Mouse (Mus musculus) heart, embryonic 12.5 days (tissue): Measurements from ENCODE around the gene Dlec1. TPM values are rescaled to one million over a fixed set of nuclear protein-coding genes. Genes with fewer than 3 reads are reported as not detected.
A peak's percentile ranks its signal among the peaks of the same experiment; 100 is the strongest.

Source experiments
- ATAC-seq: fragments of 200-750 bp; cut with Nextera tagmentation; 2 replicates; pipeline ENCODE4 v1.8.0; 2017; ENCODE audit warnings: moderate TSS enrichment, moderate library complexity; ENCODE audit not compliant: insufficient number of reproducible peaks, low FRiP score
- H3K27ac ChIP-seq: fragments of 300-500 bp; sonication (generic); 2 replicates; pipeline ENCODE4 v1.5.1; 2016; ENCODE audit warnings: mild to moderate bottlenecking, moderate library complexity; ENCODE audit not compliant: poor library complexity, severe bottlenecking
- H3K27me3 ChIP-seq: fragments of 300-500 bp; sonication (generic); replicated peaks from 2 replicates; pipeline ENCODE4 v1.6.1; 2016; ENCODE audit warnings: mild to moderate bottlenecking, moderate library complexity
- H3K36me3 ChIP-seq: fragments of 300-500 bp; sonication (generic); 2 replicates; pipeline ENCODE4 v1.6.1; 2016; ENCODE audit warnings: mild to moderate bottlenecking, moderate library complexity
- H3K4me1 ChIP-seq: fragments of 300-500 bp; sonication (generic); replicated peaks from 2 replicates; pipeline ENCODE4 v1.6.1; 2016; ENCODE audit warnings: mild to moderate bottlenecking
- H3K4me2 ChIP-seq: fragments of 300-500 bp; sonication (generic); 2 replicates; pipeline ENCODE4 v1.6.1; 2016; ENCODE audit warnings: mild to moderate bottlenecking, moderate library complexity
- H3K4me3 ChIP-seq: fragments of 300-500 bp; sonication (generic); 2 replicates; pipeline ENCODE4 v1.5.1; 2016; ENCODE audit warnings: mild to moderate bottlenecking
- H3K9ac ChIP-seq: fragments of 300-500 bp; sonication (generic); 2 replicates; pipeline ENCODE4 v1.6.1; 2016; ENCODE audit warnings: mild to moderate bottlenecking, moderate library complexity
- H3K9me3 ChIP-seq: fragments of 300-500 bp; sonication (generic); replicated peaks from 2 replicates; pipeline ENCODE4 v1.6.1; 2016; ENCODE audit warnings: mild to moderate bottlenecking, moderate library complexity
- WGBS: fragments of 180-500 bp; shearing (Covaris S2); methylation state at CpG from one replicate; pipeline ENCODE4 v1.1.7; 2016; 5-methylcytosine and 5-hydroxymethylcytosine counted together
- polyA plus RNA-seq: library from polyadenylated mRNA; unstranded; fragments of >200 nt; fragmentation: Nextera tagmentation; extraction: Ambion mirVana; gene quantifications from 2 replicates; pipeline ENCODE4 v1.2.1, GENCODE M21; 2016

The Dlec1 gene
- polyA plus RNA-seq, 1 experiment from 2014 or later, result 0.49 TPM

DNA sequence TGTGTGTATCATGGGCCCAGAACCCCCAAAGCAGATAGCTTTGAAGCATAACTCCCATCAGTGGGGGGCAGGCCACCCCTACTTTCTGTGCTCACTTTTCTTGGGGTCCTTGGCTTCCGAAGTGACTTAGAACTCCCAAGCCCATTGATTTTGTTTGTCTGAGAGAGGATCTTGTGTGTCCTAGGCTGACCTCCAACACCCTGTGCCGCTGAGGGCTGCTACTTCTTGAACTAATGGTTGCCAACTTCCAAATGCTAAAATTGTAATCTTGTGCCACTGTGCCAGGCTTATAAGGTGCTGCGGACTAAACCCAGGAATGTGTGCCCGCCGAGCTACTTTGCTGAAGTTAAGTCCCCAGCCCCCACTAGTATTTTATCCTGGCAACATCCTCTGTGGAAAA lies 11.8 kb upstream of the Dlec1 start:
- Histone ChIP-seq H3K4me2 (no peak overlapping the region), H3K9ac (no peak overlapping the region), H3K36me3 (no peaks in the 10 kb centered on the region), H3K4me1 (peaks cover 56% of the 10 kb centered on the region), H3K27me3 (0 out of 2 replicates have a peak, but pooled peaks cover 6% of the 10 kb centered on the region), H3K9me3 (no peaks in the 10 kb centered on the region), H3K4me3 (no peak overlapping the region), H3K27ac (no peak overlapping the region)
- 88% methylated on average over 5 of the region's 5 CpGs for WGBS
- no peak for ATAC-seq

DNA sequence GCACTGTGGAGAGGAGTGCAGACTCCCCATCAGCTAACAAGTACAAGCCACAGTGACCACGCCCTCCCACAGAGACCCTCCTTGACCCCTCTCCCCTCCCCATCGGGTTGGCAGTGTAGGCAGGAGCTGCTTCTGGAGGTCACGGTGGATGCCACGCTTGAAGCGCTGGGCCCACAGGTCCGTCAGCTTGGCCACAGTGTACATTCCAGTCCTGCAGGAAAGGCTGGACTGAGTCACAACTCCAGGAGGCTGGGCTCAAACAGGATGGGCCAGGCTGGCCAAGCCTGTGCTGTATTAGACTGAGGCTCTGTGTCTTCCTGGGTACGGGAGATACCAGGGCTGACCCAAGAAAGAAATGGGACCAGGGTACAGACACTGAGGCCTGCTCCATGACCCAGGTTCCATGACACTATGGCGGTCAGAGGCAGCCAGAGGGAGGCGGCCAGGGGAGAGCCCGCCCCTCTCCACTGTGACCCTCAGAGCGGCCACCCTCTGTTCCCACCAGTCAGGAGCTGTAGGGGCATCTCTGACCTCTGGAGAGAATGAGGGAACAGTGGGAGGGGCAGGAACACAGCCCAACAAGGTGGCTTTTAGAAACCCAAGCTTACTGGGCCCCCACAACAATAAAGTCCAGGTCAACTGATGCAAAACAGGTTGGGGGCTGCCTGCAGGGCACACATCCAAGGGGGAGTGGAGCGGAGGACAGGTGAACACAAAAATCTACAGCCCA lies 10.5 kb upstream of the Dlec1 start:
- H3K9me3 ChIP-seq, result no peaks in the 10 kb centered on the region
- peaks cover 43% of the 10 kb centered on the region for H3K4me1 ChIP-seq
- H3K36me3 ChIP-seq, result no peaks in the 10 kb centered on the region
- no peak overlapping the region for H3K27ac ChIP-seq
- peak overlapping the region; percentile 66; the same call in 1 of the 2 replicates for H3K4me3 ChIP-seq
- H3K27me3 ChIP-seq, result 0 out of 2 replicates have a peak, but pooled peaks cover 10% of the 10 kb centered on the region
- H3K9ac ChIP-seq, result no peak overlapping the region; the same call in 1 of the 2 replicates
- 69% methylated on average over 11 of the region's 12 CpGs for WGBS
- H3K4me2 ChIP-seq, result peak overlapping the region; percentile 95
- ATAC-seq, result no peak

DNA sequence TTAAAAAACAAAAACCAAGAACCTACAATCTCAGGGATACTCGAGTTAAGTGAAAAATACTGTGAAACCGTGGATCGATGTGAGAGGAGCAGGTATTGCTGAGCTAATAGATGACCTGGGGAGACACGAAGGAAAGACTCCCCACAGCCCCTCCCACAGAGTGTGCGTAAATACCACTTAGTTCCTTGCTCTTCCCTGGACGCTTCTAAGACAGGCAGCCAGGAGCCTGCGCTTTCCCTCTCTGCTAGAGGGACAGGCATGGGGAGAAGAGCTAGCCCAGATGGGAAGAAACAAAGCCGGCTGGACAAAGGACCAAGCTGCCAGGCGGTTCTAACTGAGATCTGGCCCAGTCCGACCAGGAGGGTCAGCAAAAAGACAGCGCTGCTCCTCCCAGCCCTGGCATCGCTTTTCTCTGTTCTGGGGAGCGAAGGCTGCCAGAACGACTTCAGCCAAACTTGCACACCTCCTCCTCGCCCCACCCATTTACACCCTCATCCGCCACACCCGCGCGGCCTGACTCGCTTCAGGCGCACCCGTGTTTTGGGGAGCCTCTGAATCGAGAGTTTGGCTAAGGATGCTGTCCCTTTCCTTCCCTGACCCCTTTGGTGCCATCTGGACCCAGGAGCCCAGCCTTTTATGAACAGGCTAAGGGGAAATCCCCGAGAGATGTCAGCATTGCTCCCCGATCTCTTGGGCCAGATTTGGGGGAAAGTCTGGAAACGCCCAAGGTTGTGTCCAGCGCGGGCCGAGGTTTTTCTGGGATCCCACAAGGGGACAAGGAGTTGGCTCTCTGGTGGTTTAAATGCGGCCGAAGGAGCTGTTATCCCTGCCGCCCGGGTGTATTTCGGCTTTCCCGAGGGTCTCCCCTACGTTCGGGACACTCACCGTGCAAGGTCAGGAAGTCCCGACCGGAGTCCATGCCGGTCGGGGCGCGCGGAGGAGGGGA lies 9.5 kb upstream of the Dlec1 start:
- H3K4me3 ChIP-seq, result peak overlapping the region; percentile 66
- no peaks in the 10 kb centered on the region for H3K36me3 ChIP-seq
- peak overlapping the region; percentile 95 for H3K4me2 ChIP-seq
- 0 out of 2 replicates have a peak, but pooled peaks cover 10% of the 10 kb centered on the region for H3K27me3 ChIP-seq
- peaks cover 35% of the 10 kb centered on the region for H3K4me1 ChIP-seq
- H3K9ac ChIP-seq, result peak overlapping the region; percentile 71
- no peak for ATAC-seq
- 4% methylated on average over 45 of the region's 45 CpGs for WGBS
- no peak overlapping the region for H3K27ac ChIP-seq
- no peaks in the 10 kb centered on the region for H3K9me3 ChIP-seq

DNA sequence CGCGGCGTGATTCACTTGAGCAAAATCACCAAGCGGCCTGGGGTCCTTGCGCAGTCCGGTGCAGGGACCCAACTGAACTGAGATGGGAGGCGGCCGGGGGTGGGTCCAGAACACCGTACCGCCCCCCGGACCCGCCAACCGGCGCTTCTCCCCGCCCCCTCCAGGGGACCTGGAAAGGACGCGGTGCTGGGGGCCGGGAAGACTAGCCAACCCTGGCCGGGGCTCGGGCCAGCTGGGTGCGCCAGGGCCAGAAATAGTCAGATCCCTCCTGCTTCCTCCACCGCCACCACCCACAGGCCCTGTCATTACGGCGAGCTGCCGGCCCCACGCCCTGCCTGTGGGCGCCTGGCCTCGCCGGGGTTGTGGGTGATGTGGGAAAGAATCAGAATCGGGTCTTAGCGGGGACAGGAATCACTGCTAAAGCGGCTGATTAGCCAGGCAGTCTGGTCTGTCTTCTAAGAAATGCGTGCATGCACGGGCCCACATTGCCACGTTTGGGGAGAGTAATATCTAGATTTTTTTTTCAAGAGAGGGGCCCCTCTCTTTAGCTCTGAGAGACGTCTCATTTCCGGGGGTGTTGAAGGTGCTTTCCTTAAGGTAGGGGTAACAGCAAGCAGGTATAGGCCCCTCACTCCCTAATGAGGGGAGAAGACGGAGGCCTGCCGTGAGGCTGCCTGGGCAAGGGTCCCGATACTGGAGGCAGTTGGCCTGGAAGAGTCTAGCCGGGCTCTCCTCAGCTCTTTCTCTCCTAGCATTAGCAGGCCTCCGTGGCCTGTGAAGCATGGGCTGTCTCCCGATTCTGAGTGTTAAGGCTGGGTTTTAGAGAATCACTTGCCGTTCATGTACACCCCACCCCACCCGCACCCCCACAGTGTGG lies 8.6 kb upstream of the Dlec1 start, which contains the start of gene Plcd1:
TSS of gene Plcd1 (minus strand) at position 84 of the 877 bp plus-strand sequence.
- ATAC-seq, result peak; percentile 85
- Histone ChIP-seq H3K4me1 (peaks cover 32% of the 10 kb centered on the region), H3K4me2 (peak within 1 kb of the TSS; percentile 95)

DNA sequence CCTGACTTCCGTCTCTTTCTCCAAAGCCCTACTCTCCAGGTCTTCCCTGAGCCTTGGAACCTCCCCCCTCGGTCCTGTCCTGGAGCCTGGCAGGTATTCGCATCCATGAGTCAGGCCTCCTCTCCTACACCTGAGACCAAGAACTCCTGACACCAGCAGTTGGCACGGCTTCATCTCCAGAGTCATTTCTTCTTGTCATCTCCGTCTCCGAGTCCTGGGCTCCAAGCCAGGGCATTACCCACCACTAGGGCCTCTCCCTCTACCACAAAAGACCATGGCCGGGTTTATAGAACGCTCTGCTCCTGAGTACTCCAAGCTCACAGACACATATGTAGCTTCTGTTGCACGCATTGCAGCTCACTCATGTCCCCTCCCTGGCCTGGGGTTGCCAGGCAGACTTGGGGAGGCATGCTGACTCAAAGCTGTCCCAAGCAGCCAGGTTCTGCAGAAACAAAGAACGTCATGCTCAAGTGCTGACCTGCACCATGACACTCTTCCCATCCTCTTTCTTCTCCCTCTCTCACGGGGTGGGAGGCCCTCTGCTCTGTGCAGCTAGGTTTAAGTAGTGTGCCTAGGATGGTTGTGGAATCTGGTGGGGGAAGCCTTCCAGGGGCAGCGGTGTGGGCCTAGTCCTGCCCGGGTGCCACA lies 7.7 kb upstream of the Dlec1 start:
- Histone ChIP-seq H3K9me3 (no peaks in the 10 kb centered on the region), H3K4me2 (no peak overlapping the region), H3K4me1 (peaks cover 32% of the 10 kb centered on the region), H3K27ac (no peak overlapping the region), H3K9ac (no peak overlapping the region; the same call in 1 of the 2 replicates), H3K4me3 (no peak overlapping the region), H3K27me3 (0 out of 2 replicates have a peak, but pooled peaks cover 10% of the 10 kb centered on the region), H3K36me3 (no peaks in the 10 kb centered on the region)
- ATAC-seq, result no peak
- 66% methylated on average over 13 of the region's 13 CpGs for WGBS

More for the DNA sequence above, 8.6 kb upstream of the Dlec1 start, which contains the start of gene Plcd1:
- peak within 1 kb of the TSS; percentile 65 for H3K27ac ChIP-seq
- 0 out of 2 replicates have a peak, but pooled peaks cover 10% of the 10 kb centered on the region for H3K27me3 ChIP-seq
- H3K4me3 ChIP-seq, result peak within 1 kb of the TSS; percentile 66
- no peaks in the 10 kb centered on the region for H3K9me3 ChIP-seq
- H3K9ac ChIP-seq, result peak within 1 kb of the TSS; percentile 71
- WGBS, result 10% methylated on average over 45 of the region's 45 CpGs
- H3K36me3 ChIP-seq, result no peaks in the 10 kb centered on the region

DNA sequence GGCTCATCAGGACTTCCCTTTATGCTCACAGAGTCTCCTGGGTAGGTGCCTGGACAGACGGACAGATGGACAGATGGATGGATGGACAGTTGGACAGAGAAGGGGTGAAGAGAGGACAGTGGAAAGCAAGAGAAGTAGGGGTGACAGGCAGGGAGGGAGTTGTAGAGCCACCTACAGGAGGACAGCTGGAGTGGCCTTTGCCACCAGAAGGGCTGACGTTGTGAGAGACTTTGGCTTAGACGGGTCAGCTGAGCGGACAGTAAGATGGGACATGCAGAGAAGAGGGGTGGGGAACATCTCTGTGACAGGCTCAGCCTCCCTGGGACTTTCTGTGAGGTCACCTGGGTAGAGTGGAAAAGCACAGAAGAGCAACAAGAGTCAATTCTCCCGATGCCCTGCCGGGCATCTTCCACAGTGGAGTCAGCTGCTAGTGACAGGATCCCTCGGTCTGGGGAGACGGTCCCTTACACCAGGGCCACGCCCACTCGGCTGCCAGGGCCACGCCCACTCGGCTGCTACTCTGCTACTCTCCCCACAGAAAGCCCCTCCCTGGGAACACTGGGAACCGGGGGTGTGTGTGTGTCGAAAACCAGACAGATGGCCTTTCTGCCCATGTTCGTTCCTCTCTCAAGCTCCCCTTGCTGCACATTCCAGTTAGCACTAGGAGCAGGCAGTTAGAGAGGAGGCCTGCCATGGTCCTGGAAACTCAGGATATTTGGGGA lies 1.9 kb upstream of the Dlec1 start:
- peaks cover 23% of the 10 kb centered on the region for H3K27me3 ChIP-seq
- no peak overlapping the region for H3K4me3 ChIP-seq
- H3K4me1 ChIP-seq, result peaks cover 19% of the 10 kb centered on the region; the same call in 1 of the 2 replicates
- H3K9ac ChIP-seq, result 0 out of 2 replicates have a peak overlapping the region, but pooled peaks have one; percentile 11
- WGBS, result 16% methylated on average over 15 of the region's 15 CpGs
- H3K4me2 ChIP-seq, result 0 out of 2 replicates have a peak overlapping the region, but pooled peaks have one; percentile 2
- H3K9me3 ChIP-seq, result no peaks in the 10 kb centered on the region
- H3K36me3 ChIP-seq, result no peaks in the 10 kb centered on the region
- ATAC-seq, result no peak
- no peak overlapping the region for H3K27ac ChIP-seq

DNA sequence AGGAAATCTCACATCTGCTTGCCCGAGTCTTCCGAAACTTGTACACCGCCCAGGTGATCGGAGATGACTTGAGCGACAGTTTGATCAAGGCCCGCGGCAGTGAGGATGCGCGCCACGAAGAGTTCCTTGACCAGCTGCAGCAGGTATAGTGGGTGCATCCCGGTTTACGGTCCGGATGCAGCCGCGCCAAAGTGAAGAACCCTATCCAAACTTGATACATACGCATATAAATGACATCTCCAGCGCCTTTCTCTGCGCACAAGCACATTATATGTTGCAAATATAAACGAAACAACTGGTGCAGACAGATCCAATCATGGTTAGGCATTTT lies 470 bp downstream of the Dlec1 start:
- Histone ChIP-seq H3K27me3 (peaks cover 19% of the 10 kb centered on the region), H3K4me2 (peak overlapping the region; percentile 89), H3K4me1 (peaks cover 17% of the 10 kb centered on the region; the same call in 1 of the 2 replicates), H3K27ac (no peak overlapping the region), H3K4me3 (peak overlapping the region; percentile 78), H3K36me3 (no peaks in the 10 kb centered on the region), H3K9me3 (no peaks in the 10 kb centered on the region), H3K9ac (peak overlapping the region; percentile 69)
- no peak for ATAC-seq
- 3% methylated on average over 19 of the region's 19 CpGs for WGBS

DNA sequence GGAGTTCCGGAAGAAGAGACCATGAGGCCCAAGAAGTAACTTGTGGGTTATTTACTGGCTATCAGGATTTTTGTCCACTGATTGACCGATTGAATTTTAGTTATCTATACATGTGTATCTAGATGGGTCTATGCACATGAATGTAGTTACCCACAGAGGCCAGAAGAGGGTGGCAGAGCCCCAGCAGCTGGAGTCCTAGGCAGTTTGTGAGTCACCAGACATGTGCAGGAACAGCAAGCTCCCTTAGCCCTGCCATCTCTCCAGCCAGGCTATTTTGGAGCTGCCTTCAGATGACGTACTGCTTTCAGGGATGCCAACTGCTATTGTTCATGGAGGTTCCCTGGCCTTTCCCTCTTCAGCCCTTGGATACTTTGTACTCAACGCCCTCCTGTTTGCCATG lies 5.3 kb downstream of the Dlec1 start:
- Histone ChIP-seq H3K4me1 (0 out of 2 replicates have a peak, but pooled peaks cover 7% of the 10 kb centered on the region), H3K27ac (no peak overlapping the region), H3K36me3 (no peaks in the 10 kb centered on the region), H3K4me2 (no peak overlapping the region), H3K27me3 (peaks cover 19% of the 10 kb centered on the region), H3K9ac (no peak overlapping the region), H3K9me3 (no peaks in the 10 kb centered on the region), H3K4me3 (no peak overlapping the region)
- no peak for ATAC-seq
- WGBS, result 70% methylated on average over 4 of the region's 4 CpGs

DNA sequence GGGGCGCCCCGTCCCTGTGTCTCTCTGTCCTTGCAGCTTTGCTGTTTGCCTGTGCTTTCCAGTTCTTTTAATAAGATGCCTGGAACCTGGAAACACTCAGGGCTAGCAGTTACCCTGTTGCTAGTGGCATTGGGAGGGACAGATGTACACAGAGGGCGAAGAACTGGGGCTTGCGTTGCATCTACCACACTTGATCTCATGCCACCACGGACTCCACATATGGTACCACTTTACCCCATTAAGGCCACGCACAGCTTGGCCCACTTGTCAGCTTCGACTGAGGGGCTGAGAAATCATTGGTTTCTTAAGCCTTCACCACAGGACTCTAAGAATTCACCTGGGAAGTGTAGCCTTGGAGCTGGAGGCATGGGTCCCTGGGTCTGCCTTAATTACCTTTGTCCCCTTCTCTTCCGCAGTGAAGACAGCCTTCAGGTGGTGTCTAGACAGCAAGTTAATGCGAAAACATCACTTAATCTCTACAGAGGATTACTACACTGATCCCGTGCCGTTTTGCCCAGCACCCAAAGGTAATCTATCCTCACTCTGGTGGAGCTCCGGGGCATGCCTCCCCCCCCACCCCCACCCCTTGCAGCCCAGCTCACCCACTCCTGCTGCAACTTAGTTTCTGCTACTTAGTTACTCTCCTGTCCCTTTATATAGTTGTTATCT lies 7.5 kb downstream of the Dlec1 start:
- ATAC-seq, result no peak
- H3K4me3 ChIP-seq, result no peak overlapping the region
- no peaks in the 10 kb centered on the region for H3K9me3 ChIP-seq
- H3K4me1 ChIP-seq, result 0 out of 2 replicates have a peak, but pooled peaks cover 2% of the 10 kb centered on the region
- H3K9ac ChIP-seq, result no peak overlapping the region
- WGBS, result 58% methylated on average over 12 of the region's 12 CpGs
- H3K36me3 ChIP-seq, result no peaks in the 10 kb centered on the region
- H3K4me2 ChIP-seq, result no peak overlapping the region
- no peak overlapping the region for H3K27ac ChIP-seq
- peaks cover under 1% of the 10 kb centered on the region; the same call in 1 of the 2 replicates for H3K27me3 ChIP-seq
